In the genomic region with DNA sequence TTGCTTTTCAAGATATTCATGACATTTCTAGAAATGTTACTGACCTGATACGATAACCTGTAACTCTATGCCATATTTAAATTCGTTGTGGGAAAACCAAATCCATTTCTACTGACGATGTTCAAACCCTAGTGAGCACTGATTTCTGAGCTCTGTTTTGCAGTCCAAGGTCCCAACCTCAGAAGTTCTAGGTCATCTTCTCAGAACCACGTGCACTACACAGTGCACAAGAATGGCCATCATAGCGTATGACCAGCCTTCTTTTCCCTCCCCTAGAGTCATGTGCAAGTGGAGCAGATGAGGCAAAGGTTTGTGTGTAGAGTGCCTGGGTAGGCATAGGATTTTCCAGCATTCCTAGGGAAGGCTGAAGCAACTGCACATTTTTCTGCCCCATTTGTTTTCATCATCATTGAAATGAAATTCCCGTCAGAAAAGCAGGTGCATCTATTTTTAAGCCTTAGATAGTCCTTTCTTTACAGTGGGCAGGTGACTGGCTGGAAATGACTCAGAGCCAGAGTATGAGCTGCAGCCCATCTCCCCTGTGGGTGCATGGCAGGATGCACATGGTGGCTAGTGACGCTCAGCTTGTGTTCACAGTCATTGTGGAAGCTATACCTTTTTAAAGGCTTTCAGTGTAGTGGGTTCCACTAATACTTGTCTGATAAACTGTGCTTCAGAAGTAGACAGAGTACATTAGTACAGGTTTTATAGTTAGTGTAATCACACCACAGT, we compare ENCODE assay signal across 26 mouse cellular contexts.
DNase-seq lines count a peak whose midpoint lies in the region; ATAC-seq and TF ChIP-seq lines count a peak whose summit lies in the region.
"Had no signal": no experiment of that assay in that cellular context is flagged by ENCODE, and none has a peak within 500 bp of the region (broad histone marks: within the 10 kb centered on the region; RNA-seq: fewer than 3 reads in every experiment).

No protein-coding gene starts in this region.

- peak; percentile 98 for TF ChIP-seq EP300 in CH12.LX (IDR thresholded peaks at IDR 0.05; ENCODE audit: low read length)

- H3K79me2 ChIP-seq in CH12.LX (replicated peaks; ENCODE audit: control insufficient read depth, extremely low read depth, insufficient read depth, poor library complexity, severe bottlenecking): no peaks in the 10 kb centered on the region

- H3K27ac ChIP-seq in CH12.LX (ENCODE audit: insufficient read depth, low read depth): no peak overlapping the region
- no peak overlapping the region for H3K27ac ChIP-seq in intestine, postnatal 0 days (ENCODE audit: low read depth, low read length)
- H3K27ac ChIP-seq: embryonic facial prominence, embryonic 12.5 days; embryonic facial prominence, embryonic 15.5 days; gastrocnemius, adult 2 months; heart, embryonic 10.5 days; heart, embryonic 13.5 days; hindbrain, embryonic 14.5 days; hindbrain, postnatal 0 days; intestine, embryonic 15.5 days had no signal

- in situ Hi-C loops in CH12.LX (cut with MboI; ENCODE audit: low pct_ligation_motif_present, low pct_unique_long_range_greater_than_20kb, low sequenced_read_pairs): no loop called here

- no peak overlapping the region for H3K9ac ChIP-seq in CH12.LX (ENCODE audit: insufficient read depth, low read depth)
- H3K9ac ChIP-seq in intestine, postnatal 0 days (ENCODE audit: low read depth, low read length): no peak overlapping the region
- H3K9ac ChIP-seq: embryonic facial prominence, embryonic 12.5 days; embryonic facial prominence, embryonic 15.5 days; forebrain, postnatal 0 days; heart, embryonic 13.5 days; hindbrain, embryonic 14.5 days; intestine, embryonic 15.5 days had no signal

- WGBS in intestine, postnatal 0 days: 88% methylated on average over 7 of the region's 7 CpGs

- DNase-seq in CD4-positive, CD25-positive, alpha-beta regulatory T cell, adult 2 months (ENCODE audit: low read depth, low spot score): peak; percentile 14
- DNase-seq in CH12.LX (ENCODE audit: extremely low read depth): peak; percentile 81
- DNase-seq in cerebellum, adult 9-10 months: no peak
- no peak for DNase-seq in adrenal gland, postnatal 25 days
- DNase-seq: adrenal gland, adult 2 months; adrenal gland, postnatal 14 days; cerebellum, adult 18-20 months; cerebellum, adult 9-11 months; cerebellum, postnatal 25 days; forebrain, postnatal 0 days; gastrocnemius, adult 2 months; gastrocnemius, postnatal 14 days; heart, adult 18-20 months; heart, postnatal 14 days; heart, postnatal 4 days; kidney, adult 18-20 months had no signal

- H3K36me3 ChIP-seq in CH12.LX (replicated peaks in 1 of 2; ENCODE audit: control insufficient read depth in 1 of 2, insufficient read depth in 1 of 2, low read length in 1 of 2): no peaks in the 10 kb centered on the region
- no peaks in the 10 kb centered on the region for H3K36me3 ChIP-seq in intestine, postnatal 0 days (ENCODE audit: control insufficient read depth, insufficient read depth)
- H3K36me3 ChIP-seq: embryonic facial prominence, embryonic 12.5 days; embryonic facial prominence, embryonic 15.5 days; heart, embryonic 10.5 days; heart, embryonic 13.5 days; intestine, embryonic 15.5 days had no signal

- dilution Hi-C loops in CH12.LX (cut with MboI; ENCODE audit: extremely low pct_ligation_motif_present, extremely low pct_unique_long_range_greater_than_20kb, low sequenced_read_pairs): no loop called here

- H3K9me3 ChIP-seq in CH12.LX (replicated peaks; ENCODE audit: low read length): no peaks in the 10 kb centered on the region
- H3K9me3 ChIP-seq in intestine, postnatal 0 days (ENCODE audit: control insufficient read depth): no peaks in the 10 kb centered on the region
- H3K9me3 ChIP-seq: embryonic facial prominence, embryonic 12.5 days; embryonic facial prominence, embryonic 15.5 days; heart, embryonic 10.5 days; heart, embryonic 13.5 days; intestine, embryonic 15.5 days had no signal

- peak; percentile 75 for ATAC-seq in inflammation-experienced regulatory T-cells, adult 6 months
- ATAC-seq in intestine, postnatal 0 days: no peak
- ATAC-seq: forebrain, embryonic 14.5 days; forebrain, postnatal 0 days; hindbrain, postnatal 0 days; intestine, embryonic 15.5 days had no signal

- H3K4me2 ChIP-seq in CH12.LX (ENCODE audit: insufficient read depth, low read depth, poor library complexity, severe bottlenecking): no peak overlapping the region
- H3K4me2 ChIP-seq in intestine, postnatal 0 days (replicated peaks; ENCODE audit: low read depth): no peak overlapping the region
- H3K4me2 ChIP-seq: embryonic facial prominence, embryonic 12.5 days; embryonic facial prominence, embryonic 15.5 days; heart, embryonic 13.5 days; hindbrain, embryonic 14.5 days; intestine, embryonic 15.5 days had no signal

- TF ChIP-seq CTCF in CH12.LX (conservative IDR thresholded peaks at IDR 0.05 in 1 of 2, IDR thresholded peaks at IDR 0.05 in 1 of 2; ENCODE audit: low read depth in 2 of 2, low read length in 2 of 2): no peak
- TF ChIP-seq CTCF in intestine, postnatal 0 days (IDR thresholded peaks at IDR 0.05; ENCODE audit: low read depth): no peak

- no peak overlapping the region for H3K4me3 ChIP-seq in CH12.LX (replicated peaks in 1 of 3; ENCODE audit: low read depth in 2 of 3, low read length in 2 of 3, poor library complexity in 1 of 3)
- no peak overlapping the region for H3K4me3 ChIP-seq in intestine, postnatal 0 days (ENCODE audit: low read depth, low read length)
- H3K4me3 ChIP-seq: embryonic facial prominence, embryonic 12.5 days; embryonic facial prominence, embryonic 15.5 days; gastrocnemius, adult 2 months; heart, embryonic 10.5 days; heart, embryonic 13.5 days; intestine, embryonic 15.5 days had no signal

- no peak for TF ChIP-seq POLR2A in CH12.LX (IDR thresholded peaks at IDR 0.05; ENCODE audit: low read depth, low read length)

- peaks cover 8 to 35% of the 10 kb centered on the region in 2 experiments; a peak in 3 of 4 replicates for H3K4me1 ChIP-seq in CH12.LX (ENCODE audit: control insufficient read depth in 1 of 2, insufficient read depth in 2 of 2)
- no peaks in the 10 kb centered on the region for H3K4me1 ChIP-seq in intestine, postnatal 0 days (replicated peaks; ENCODE audit: control insufficient read depth, insufficient read depth, low read length)
- H3K4me1 ChIP-seq: embryonic facial prominence, embryonic 12.5 days; embryonic facial prominence, embryonic 15.5 days; intestine, embryonic 15.5 days had no signal

- no peaks in the 10 kb centered on the region for H3K27me3 ChIP-seq in CH12.LX (replicated peaks)
- no peaks in the 10 kb centered on the region for H3K27me3 ChIP-seq in intestine, postnatal 0 days (replicated peaks; ENCODE audit: control insufficient read depth, insufficient read depth, low read length)
- H3K27me3 ChIP-seq: embryonic facial prominence, embryonic 12.5 days; embryonic facial prominence, embryonic 15.5 days; heart, embryonic 13.5 days; intestine, embryonic 15.5 days had no signal

- TF ChIP-seq RAD21 in CH12.LX (IDR thresholded peaks at IDR 0.05; ENCODE audit: low read depth, low read length): no peak; the same call in none of the 2 replicates

TF ChIP-seq in CH12.LX, 34 proteins besides CTCF, POLR2A, EP300 and RAD21:
- TF ChIP-seq MYC (IDR thresholded peaks at IDR 0.05; ENCODE audit: low read depth, low read length): peak; percentile 87
- no peak for TF ChIP-seq USF1 (IDR thresholded peaks at IDR 0.05; ENCODE audit: low read depth, low read length)
- TF ChIP-seq MAZ (IDR thresholded peaks at IDR 0.05; ENCODE audit: low read depth, low read length): 0 out of 2 replicates have a peak, but pooled peaks have one; percentile 43
- peak; percentile 94 for TF ChIP-seq ETS1 (conservative IDR thresholded peaks at IDR 0.05; ENCODE audit: low read depth, low read length)
- TF ChIP-seq RCOR1 (conservative IDR thresholded peaks at IDR 0.05; ENCODE audit: low read depth, low read length): 0 out of 2 replicates have a peak, but pooled peaks have one; percentile 59
- peak; percentile 95 for TF ChIP-seq MEF2A (IDR thresholded peaks at IDR 0.05; ENCODE audit: borderline replicate concordance, low read depth, low read length)
- TF ChIP-seq BHLHE40 (IDR thresholded peaks at IDR 0.05; ENCODE audit: low read depth, low read length): peak; percentile 98
- TF ChIP-seq TCF12 (IDR thresholded peaks at IDR 0.05; ENCODE audit: low read depth, low read length): peak; percentile 98
- peak; percentile 89 for TF ChIP-seq JUND (conservative IDR thresholded peaks at IDR 0.05; ENCODE audit: low read depth, low read length)
- TF ChIP-seq SIN3A (IDR thresholded peaks at IDR 0.05; ENCODE audit: low read length): peak; percentile 82
- TF ChIP-seq MXI1 (IDR thresholded peaks at IDR 0.05; ENCODE audit: low read depth, low read length): peak; percentile 64; the same call in 1 of the 2 replicates
- TF ChIP-seq NELFE (IDR thresholded peaks at IDR 0.05; ENCODE audit: low read depth, low read length): no peak
- TF ChIP-seq POLR2AphosphoS2 (IDR thresholded peaks at IDR 0.05; ENCODE audit: low read depth, low read length): no peak
- peak; percentile 80 for TF ChIP-seq CHD2 (IDR thresholded peaks at IDR 0.05; ENCODE audit: low read length)
- 0 out of 2 replicates have a peak, but pooled peaks have one; percentile 8 for TF ChIP-seq SMC3 (IDR thresholded peaks at IDR 0.05; ENCODE audit: low read depth, low read length)
- TF ChIP-seq ZKSCAN1 (IDR thresholded peaks at IDR 0.05; ENCODE audit: borderline replicate concordance, low read depth, low read length): no peak
- TF ChIP-seq NRF1 (IDR thresholded peaks at IDR 0.05; ENCODE audit: low read depth, low read length): no peak
- peak; percentile 87 for TF ChIP-seq JUN (IDR thresholded peaks at IDR 0.05; ENCODE audit: insufficient read depth, low read depth, low read length)
- no peak for TF ChIP-seq USF2 (conservative IDR thresholded peaks at IDR 0.05; ENCODE audit: low read depth, low read length)
- peak; percentile 32; the same call in 1 of the 2 replicates for TF ChIP-seq TBP (conservative IDR thresholded peaks at IDR 0.05; ENCODE audit: low read depth, low read length)
- peak; percentile 94 for TF ChIP-seq IRF4 (IDR thresholded peaks at IDR 0.05; ENCODE audit: low read depth, low read length)
- TF ChIP-seq MAX (IDR thresholded peaks at IDR 0.05; ENCODE audit: low read length): peak; percentile 68; the same call in 1 of the 2 replicates
- TF ChIP-seq MAFK (IDR thresholded peaks at IDR 0.05; ENCODE audit: insufficient replicate concordance, low read length): peak; percentile 44; the same call in 1 of the 2 replicates
- no peak for TF ChIP-seq CHD1 (IDR thresholded peaks at IDR 0.05; ENCODE audit: low read depth, low read length)

Comparison
In these comparisons a context has a peak if more than half of its experiments do, and no peak if none do; other contexts are left out.
1. DNase-seq: peak in CD4-positive, CD25-positive, alpha-beta regulatory T cell, adult 2 months (single experiment) and CH12.LX (single experiment); none in cerebellum, adult 9-10 months (single experiment) and adrenal gland, postnatal 25 days (single experiment).